Mouse (Mus musculus): ENCODE data around the gene Fli1.

Gene Fli1

GRCm38 (mm10) chr9:32467443-32467842 lies 75.2 kb downstream of the Fli1 start:
- no peak for DNase-seq (ENCODE audit: low spot score)

- no peak for DNase-seq (ENCODE audit: low spot score)
These were observed 75.8 kb downstream of the Fli1 start for GRCm38 (mm10) chr9:32466861-32467260.

GRCm38 (mm10) chr9:32456707-32457106 lies 86.0 kb downstream of the Fli1 start:
- no peak for DNase-seq (ENCODE audit: low spot score)

GRCm38 (mm10) chr9:32450161-32450560 lies 92.5 kb downstream of the Fli1 start:
- DNase-seq (ENCODE audit: low spot score), result no peak

GRCm38 (mm10) chr9:32448766-32449165 lies 93.9 kb downstream of the Fli1 start:
- DNase-seq (ENCODE audit: low spot score), result no peak

- no peak for DNase-seq (ENCODE audit: low spot score)
These were observed 96.9 kb downstream of the Fli1 start for GRCm38 (mm10) chr9:32445789-32446188.

GRCm38 (mm10) chr9:32444453-32445201 lies 98.0 kb downstream of the Fli1 start:
- DNase-seq (ENCODE audit: low spot score), result no peak

GRCm38 (mm10) chr9:32443817-32444216 lies 98.8 kb downstream of the Fli1 start:
- DNase-seq (ENCODE audit: low spot score), result no peak

GRCm38 (mm10) chr9:32443115-32443514 lies 99.5 kb downstream of the Fli1 start:
- no peak for DNase-seq (ENCODE audit: low spot score)

- DNase-seq (ENCODE audit: low spot score), result no peak
These were observed 108.1 kb downstream of the Fli1 start for GRCm38 (mm10) chr9:32434241-32435213.

GRCm38 (mm10) chr9:32431061-32431460 lies 111.6 kb downstream of the Fli1 start:
- DNase-seq (ENCODE audit: low spot score), result no peak

- DNase-seq (ENCODE audit: low spot score), result no peak
These were observed 117.3 kb downstream of the Fli1 start for GRCm38 (mm10) chr9:32425321-32425720.

GRCm38 (mm10) chr9:32420711-32421110 lies 122.0 kb downstream of the Fli1 start:
- DNase-seq (ENCODE audit: low spot score), result no peak

- DNase-seq (ENCODE audit: low spot score), result no peak
These were observed 125.1 kb downstream of the Fli1 start for GRCm38 (mm10) chr9:32417466-32418116.

GRCm38 (mm10) chr9:32415952-32416351 lies 126.7 kb downstream of the Fli1 start:
- DNase-seq (ENCODE audit: low spot score), result no peak

GRCm38 (mm10) chr9:32414956-32415355 lies 127.7 kb downstream of the Fli1 start:
- no peak for DNase-seq (ENCODE audit: low spot score)

GRCm38 (mm10) chr9:32412836-32413580 lies 129.7 kb downstream of the Fli1 start:
- peak; percentile 9 for DNase-seq (ENCODE audit: low spot score)

- DNase-seq (ENCODE audit: low spot score), result no peak
These were observed 131.2 kb downstream of the Fli1 start for GRCm38 (mm10) chr9:32411507-32411906.

- no peak for DNase-seq (ENCODE audit: low spot score)
These were observed 132.0 kb downstream of the Fli1 start for GRCm38 (mm10) chr9:32410671-32411070.

GRCm38 (mm10) chr9:32409060-32409961 lies 133.3 kb downstream of the Fli1 start:
- DNase-seq (ENCODE audit: low spot score), result peak; percentile 39

- no peak for DNase-seq (ENCODE audit: low spot score)
These were observed 134.0 kb downstream of the Fli1 start for GRCm38 (mm10) chr9:32408730-32409059.

Measured in yolk sac, embryonic 10.5 days (tissue).